Mouse (Mus musculus): ENCODE results near the gene Trappc3l.
"Not testable (repeated sequence)": the region's sequence is repeated elsewhere in the genome, so short reads cannot be mapped to it uniquely, and the experiment has no call there.

Gene Trappc3l

GRCm38 (mm10) chr10:34037401-34037800, at the start of gene Trappc3l:
Gene Trappc3l, plus strand, starts transcription at chr10:34037597.
- in situ Hi-C loops (cut with MboI) = no loop called here

- in situ Hi-C loops (cut with MboI) = not testable (repeated sequence)
These were observed 40.7 kb upstream of the Trappc3l start for GRCm38 (mm10) chr10:33996686-33997085.

- in situ Hi-C loops (cut with MboI) = no loop called here
These were observed 39.0 kb upstream of the Trappc3l start for GRCm38 (mm10) chr10:33998397-33998796.

- in situ Hi-C loops (cut with MboI) = no loop called here
These were observed 24.8 kb upstream of the Trappc3l start for GRCm38 (mm10) chr10:34012581-34012980.

- in situ Hi-C loops (cut with MboI) = no loop called here
These were observed 24.2 kb upstream of the Trappc3l start for GRCm38 (mm10) chr10:34013241-34013640.

GRCm38 (mm10) chr10:34018746-34019301, 18.6 kb upstream of the Trappc3l start:
- in situ Hi-C loops (cut with MboI) = no loop called here

- in situ Hi-C loops (cut with MboI) = no loop called here
These were observed 17.9 kb upstream of the Trappc3l start, which contains the start of gene Rwdd1 for GRCm38 (mm10) chr10:34019302-34020075. Gene Rwdd1, minus strand, starts transcription at chr10:34019624.

- in situ Hi-C loops (cut with MboI) = no loop called here
These were observed 7.1 kb upstream of the Trappc3l start for GRCm38 (mm10) chr10:34030322-34030721.

- in situ Hi-C loops (cut with MboI) = no loop called here
These were observed 3.6 kb upstream of the Trappc3l start for GRCm38 (mm10) chr10:34033630-34034305.

GRCm38 (mm10) chr10:34036587-34036986, 810 bp upstream of the Trappc3l start:
- in situ Hi-C loops (cut with MboI) = no loop called here

- in situ Hi-C loops (cut with MboI) = no loop called here
These were observed 6.8 kb downstream of the Trappc3l start, which contains the start of gene Calhm4 for GRCm38 (mm10) chr10:34044210-34044609. Gene Calhm4, minus strand, starts transcription at chr10:34044310.

- in situ Hi-C loops (cut with MboI) = no loop called here
These were observed 16.6 kb downstream of the Trappc3l start for GRCm38 (mm10) chr10:34053987-34054386.

GRCm38 (mm10) chr10:34066591-34066990, 29.2 kb downstream of the Trappc3l start:
- in situ Hi-C loops (cut with MboI) = no loop called here

- in situ Hi-C loops (cut with MboI) = no loop called here
These were observed 32.2 kb downstream of the Trappc3l start for GRCm38 (mm10) chr10:34069606-34070005.

- in situ Hi-C loops (cut with MboI) = no loop called here
These were observed 33.6 kb downstream of the Trappc3l start for GRCm38 (mm10) chr10:34070999-34071492.

GRCm38 (mm10) chr10:34071650-34072049, 34.3 kb downstream of the Trappc3l start:
- in situ Hi-C loops (cut with MboI) = no loop called here

- in situ Hi-C loops (cut with MboI) = no loop called here
These were observed 37.3 kb downstream of the Trappc3l start for GRCm38 (mm10) chr10:34074522-34075200.

- in situ Hi-C loops (cut with MboI) = no loop called here
These were observed 49.1 kb downstream of the Trappc3l start for GRCm38 (mm10) chr10:34086514-34086913.

- in situ Hi-C loops (cut with MboI) = no loop called here
These were observed 51.1 kb downstream of the Trappc3l start for GRCm38 (mm10) chr10:34088515-34088914.

GRCm38 (mm10) chr10:34089517-34089916, 52.1 kb downstream of the Trappc3l start:
- in situ Hi-C loops (cut with MboI) = no loop called here

- in situ Hi-C loops (cut with MboI) = no loop called here
These were observed 53.1 kb downstream of the Trappc3l start for GRCm38 (mm10) chr10:34090481-34090880.

GRCm38 (mm10) chr10:34091888-34092287, 54.5 kb downstream of the Trappc3l start:
- in situ Hi-C loops (cut with MboI) = no loop called here

Measured in mature B cell (primary cell).